Mouse (Mus musculus): ENCODE data around the gene Mtx1. TPM values are rescaled to one million over a fixed set of nuclear protein-coding genes. Genes with fewer than 3 reads are reported as not detected.
"Not testable (repeated sequence)": the region's sequence is repeated elsewhere in the genome, so short reads cannot be mapped to it uniquely, and the experiment has no call there.

Gene Mtx1
- total RNA-seq, 1 experiment from 2014 or later = 152 TPM

DNA sequence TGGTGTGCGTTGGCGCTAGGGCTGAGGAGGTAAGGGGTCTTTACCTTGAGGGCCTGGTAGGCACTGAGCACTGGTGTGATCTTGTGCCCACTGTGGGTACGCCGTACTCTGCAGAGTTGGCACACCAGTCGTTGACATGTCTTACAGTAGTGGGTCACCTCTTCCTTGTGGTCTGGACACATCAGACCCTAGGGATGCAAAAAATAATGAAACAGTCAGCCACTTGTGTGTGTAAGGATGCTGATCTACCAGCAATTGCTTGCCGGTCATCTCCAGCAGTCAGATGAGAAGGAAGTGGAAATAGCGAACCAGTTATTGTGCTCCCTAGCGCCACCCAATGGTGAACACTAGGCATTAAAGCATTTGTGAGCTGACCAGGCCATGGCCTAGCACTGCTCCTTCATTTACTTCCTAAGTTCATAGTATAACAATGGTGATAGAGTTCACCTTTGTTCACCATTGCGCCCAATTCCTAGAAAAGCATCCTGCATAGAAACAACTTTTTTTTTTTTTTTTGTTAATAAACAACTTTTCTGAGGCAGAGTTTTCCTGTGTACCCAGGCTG lies 15.5 kb upstream of the Mtx1 start:
- DNase-seq = peak; percentile 82

DNA sequence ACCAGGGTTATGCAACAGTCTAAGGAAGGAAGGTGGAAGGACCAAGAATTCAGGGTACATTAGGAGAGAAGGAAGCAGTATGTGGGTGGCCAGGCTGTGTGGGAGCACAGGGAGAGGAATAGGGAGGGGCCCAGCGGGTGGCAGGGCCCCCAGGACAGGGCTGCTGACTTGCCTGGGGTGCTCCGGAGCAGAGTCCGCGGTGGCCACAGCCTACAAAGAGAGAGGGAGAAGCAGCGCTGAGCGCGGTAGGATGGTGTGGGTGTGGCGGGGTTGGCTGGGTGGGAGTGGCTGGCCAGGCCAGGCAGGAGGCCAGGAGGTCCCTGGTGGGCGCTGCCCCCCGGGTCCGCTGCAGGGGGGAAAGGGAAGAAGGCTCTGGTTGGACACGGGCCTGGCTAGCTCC lies 11.6 kb upstream of the Mtx1 start:
- DNase-seq = no peak

DNA sequence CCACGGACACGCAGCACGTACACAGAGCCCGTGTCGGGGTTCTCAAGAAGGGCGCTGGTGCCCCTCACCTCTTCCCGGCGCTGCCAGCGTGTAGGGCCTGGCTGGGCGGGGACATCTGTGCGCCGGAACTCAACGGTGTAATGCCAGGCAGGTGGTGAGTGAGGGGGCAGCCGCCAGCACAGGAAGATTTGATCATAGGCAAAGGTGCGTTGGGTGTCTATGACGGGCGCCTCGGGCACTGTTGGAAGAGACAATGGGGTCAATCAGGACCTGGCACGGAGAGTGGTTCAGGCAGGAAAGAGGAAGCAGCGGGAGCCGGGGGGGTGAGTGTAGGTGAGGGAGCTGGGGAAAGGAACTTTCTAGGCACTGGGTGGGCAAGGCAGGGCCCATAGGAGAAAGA lies 10.8 kb upstream of the Mtx1 start:
- DNase-seq = no peak

DNA sequence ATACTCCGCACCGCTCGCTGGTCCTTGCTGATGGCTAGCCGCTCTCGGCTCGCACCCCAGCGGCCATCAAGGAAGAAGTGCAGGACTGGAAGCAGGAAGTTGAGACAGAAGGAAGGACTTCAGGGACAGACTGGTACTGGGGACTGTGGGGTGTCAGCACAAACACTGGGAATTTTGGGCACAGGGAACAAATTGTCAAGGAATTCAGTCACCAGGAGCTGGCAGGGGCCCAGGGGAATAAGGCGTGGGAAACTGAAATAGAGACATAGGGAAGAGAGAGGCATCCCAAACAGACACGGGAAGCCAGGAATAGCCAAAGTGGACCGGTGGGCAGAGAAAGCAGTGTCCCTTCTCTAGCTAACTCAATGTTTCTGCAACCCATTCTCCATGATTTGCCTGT lies 9.6 kb upstream of the Mtx1 start:
- DNase-seq = no peak

DNA sequence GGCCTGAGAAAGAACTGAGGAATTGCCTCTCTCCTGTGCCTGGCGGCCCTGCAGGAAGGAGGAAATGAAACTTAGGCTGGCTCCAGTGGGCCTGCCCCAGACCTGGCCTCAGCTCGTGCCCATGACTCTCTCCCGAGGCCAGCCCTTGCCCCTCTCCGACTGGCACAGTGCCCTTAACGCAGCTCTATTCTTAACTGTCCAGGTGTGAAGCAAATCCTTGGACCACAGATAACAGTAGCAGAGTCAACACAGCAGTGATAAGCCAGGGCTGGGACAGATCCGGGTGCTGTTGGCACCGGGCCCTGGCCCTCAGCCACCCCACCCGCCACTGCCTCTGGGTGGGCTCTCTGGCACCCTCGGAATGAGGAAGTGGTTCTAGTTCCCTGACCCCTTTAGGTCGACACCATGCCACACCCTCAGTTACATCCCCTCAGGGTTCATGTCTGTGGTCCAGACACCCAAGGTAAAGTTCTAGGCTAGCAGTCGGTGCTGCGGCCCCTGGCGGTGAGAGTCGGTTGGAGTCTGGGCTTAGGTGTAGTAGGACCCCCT lies 6.7 kb upstream of the Mtx1 start:
- no peak for DNase-seq

DNA sequence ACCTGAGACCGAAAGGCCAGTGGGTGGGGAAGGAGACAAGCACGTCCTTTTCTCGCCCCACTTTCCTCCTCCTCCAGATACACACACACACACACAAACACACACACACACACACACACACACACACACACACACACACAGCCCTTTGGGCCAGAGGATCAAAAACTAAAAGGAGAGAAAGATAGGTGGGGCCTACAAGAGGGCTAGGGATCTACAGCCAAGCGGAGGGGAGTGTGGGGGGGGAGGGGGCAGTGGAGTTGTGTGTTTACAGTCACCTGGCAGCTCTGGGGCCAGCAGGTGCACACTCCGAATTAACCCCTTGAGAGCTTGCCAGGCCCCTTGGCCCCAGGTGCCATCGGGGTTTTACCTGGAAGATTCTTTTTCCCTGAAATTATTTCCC lies 5.7 kb upstream of the Mtx1 start:
- no peak for DNase-seq

DNA sequence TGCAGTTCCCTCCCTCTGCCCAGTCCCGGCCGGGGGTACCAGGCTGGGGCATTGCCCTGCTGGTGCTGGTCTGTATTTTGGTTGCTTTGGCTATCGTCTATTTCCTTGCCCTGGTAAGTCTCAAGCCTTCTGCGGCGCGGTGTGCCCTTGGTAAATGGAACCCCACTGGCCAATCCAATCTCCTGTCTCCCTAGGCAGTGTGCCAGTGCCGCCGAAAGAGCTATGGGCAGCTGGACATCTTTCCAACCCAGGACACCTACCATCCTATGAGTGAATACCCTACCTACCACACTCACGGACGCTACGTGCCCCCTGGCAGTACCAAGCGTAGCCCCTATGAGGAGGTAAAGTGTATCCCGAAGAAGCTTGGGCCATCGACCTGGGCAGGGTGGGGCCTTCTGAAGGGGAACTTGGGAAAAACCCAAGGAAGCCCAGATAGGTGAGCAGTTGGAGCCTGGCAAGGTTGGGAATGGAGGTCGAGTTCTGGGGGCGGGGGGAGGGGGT lies 4.9 kb upstream of the Mtx1 start:
- DNase-seq = no peak

DNA sequence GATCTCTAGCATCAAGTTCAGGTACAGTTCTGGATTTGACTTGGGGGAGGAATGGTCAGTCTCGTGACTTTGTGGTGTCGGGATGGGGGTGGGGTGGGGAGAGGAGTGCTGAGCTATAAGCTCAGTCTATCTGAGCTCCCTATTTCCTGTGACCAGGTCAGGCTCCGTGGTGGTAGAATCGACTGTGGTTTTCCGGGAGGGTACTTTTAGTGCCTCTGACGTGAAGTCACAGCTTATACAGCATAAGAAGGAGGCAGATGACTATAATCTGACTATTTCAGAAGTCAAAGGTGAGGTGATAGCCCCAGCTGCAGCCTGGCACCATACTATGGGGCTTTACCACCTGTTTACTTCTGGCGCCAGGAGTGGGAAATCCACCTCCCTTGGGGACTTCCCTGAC lies 4.5 kb upstream of the Mtx1 start:
- no peak for DNase-seq

DNA sequence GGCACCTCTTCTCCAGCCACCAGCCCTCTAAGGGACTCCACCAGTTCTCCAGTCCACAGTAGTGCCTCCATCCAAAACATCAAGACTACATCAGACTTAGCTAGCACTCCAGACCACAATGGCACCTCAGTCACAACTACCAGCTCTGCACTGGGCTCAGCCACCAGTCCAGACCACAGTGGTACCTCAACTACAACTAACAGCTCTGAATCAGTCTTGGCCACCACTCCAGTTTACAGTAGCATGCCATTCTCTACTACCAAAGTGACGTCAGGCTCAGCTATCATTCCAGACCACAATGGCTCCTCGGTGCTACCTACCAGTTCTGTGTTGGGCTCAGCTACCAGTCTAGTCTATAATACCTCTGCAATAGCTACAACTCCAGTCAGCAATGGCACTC lies 3.7 kb upstream of the Mtx1 start:
- DNase-seq = no peak

DNA sequence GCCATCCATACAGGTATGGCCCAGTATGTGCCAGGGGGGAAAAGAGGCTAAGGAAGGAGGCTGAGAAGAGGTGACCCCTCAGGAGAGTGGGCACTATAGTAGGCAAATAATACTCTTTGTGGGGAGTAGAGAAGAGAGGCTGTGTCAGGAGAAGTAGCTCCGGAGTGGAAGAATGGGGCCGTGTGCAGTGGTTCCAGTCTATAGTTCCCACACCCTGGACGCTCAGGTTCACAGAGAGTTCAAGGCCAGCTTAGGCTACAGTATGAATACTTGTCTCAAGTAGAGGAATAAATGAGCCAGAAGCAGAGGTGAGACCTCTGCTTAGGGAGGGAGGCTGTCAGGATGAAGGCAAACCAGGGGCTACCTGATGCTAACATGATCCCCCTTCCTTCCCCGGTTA lies 2.4 kb upstream of the Mtx1 start:
- DNase-seq = no peak

DNA sequence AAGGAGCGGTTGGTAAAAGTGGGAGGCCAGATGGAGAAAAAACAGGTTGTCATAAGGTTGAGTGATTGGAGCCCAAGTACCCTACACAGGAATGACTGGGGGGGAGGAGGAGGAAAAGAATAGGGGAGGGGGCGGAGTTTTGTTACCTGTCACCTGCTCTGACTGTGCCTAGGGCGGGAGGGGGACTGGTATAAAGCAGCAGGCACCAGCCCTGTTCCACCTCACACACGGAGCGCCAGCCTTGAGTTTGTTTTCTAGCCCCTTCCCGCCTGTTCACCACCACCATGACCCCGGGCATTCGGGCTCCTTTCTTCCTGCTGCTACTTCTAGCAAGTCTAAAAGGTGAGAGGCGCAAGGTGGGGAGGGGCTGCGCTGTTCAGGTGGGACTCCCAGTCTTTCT lies 1.9 kb upstream of the Mtx1 start, which contains the start of gene Muc1:
Gene Muc1 (plus strand): TSS at position 222 of the 400 bp plus-strand sequence.
- DNase-seq = no peak

DNA sequence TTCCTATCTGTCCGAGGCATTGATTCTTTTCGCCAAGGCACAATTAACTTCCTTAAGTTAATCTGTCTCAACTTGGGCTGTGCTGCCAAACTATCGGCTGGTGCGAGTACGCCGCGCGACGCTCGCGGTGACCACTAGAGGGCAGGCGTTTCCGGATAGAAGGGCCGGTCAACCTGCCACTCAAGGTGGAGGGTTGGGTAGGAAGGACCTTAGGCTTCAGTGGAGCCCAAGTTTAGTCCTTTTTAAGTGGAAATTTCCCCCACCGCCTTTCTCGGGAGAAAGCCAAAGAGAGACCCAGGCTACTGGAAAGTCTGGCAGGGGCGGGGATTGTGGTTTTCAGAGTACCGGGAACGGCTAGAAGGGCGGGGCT lies 1.3 kb upstream of the Mtx1 start:
- peak; percentile 92 for DNase-seq

DNA sequence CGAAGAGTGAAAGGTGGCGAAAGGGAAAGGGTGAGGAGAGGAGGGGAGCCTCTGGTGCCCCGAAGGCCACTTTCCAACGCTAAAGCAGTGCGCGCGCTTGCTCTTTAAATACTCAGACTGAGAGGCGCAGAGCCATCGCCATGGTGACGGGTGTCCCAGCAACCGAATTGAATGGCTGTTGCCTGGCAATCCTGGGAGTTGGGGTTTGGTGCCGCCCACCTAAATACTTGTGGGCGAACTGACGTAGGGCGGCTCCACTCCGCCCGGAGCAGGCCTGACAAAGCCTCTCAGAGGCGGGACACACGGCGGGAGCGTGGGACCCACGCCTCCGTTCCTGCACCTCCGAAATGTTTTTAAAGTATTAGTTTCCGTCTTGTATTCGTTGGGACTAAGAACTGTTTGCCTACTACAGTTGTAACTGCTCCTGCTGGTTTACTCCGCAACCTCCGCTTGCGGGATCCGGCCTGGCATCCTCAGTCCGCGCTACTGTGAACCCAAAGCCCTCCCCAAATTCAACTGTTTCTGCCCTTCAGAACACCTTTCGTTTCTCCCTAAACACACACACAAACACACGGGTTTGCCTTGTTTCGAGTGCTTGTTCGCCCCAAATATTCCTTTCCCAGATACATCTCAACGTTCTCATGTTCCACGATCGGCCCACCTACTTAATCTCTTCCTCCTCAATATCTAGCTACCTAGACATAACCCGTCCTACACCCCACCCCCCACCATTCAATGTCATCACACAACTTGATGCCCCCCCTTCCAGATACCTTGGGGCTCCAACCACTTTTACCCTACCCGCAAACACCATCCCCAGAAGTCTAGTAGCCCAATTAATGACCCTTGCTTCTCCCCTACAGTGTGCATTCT lies 655 bp upstream of the Mtx1 start:
- peak; percentile 94 for DNase-seq

DNA sequence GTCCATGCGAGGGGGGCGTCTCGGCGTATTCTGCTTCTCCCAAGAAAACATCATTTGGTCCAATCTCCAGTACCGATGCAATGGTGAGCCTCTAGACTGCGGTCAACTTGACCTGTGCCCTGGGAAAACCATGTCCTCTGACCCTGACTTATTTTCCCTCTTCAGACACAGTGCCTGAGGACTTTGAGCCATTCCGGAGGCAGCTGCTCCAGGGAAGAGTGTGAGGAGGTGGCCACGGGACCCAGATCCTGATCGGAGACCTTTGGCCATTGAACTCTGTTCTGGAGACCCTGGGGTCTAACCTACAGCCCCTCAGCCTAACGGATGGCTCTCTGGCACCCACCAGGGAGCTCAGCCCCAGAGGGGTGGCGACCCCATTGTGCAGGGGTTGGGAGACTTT lies 527 bp downstream of the Mtx1 start:
- no peak for DNase-seq

DNA sequence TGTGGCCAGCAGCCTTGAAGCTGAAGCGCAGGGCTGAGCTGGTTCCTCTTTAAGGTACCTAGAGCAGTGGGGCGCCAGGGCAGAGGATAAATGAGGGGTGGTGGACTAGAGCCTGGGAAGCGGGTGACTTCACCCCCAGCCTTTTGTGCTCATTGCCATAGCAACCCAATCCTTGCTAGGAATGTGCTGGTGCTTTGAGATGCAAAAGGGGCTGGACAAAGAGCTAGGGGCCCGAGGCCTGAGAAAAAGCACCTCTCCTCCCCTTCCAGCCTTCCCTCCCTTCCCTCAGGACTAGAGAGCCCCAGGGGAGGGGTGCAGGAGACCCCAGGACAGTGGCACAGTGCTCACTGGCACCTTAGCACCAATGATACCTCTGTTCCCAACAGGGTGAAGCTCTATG lies 970 bp downstream of the Mtx1 start:
- DNase-seq = no peak

DNA sequence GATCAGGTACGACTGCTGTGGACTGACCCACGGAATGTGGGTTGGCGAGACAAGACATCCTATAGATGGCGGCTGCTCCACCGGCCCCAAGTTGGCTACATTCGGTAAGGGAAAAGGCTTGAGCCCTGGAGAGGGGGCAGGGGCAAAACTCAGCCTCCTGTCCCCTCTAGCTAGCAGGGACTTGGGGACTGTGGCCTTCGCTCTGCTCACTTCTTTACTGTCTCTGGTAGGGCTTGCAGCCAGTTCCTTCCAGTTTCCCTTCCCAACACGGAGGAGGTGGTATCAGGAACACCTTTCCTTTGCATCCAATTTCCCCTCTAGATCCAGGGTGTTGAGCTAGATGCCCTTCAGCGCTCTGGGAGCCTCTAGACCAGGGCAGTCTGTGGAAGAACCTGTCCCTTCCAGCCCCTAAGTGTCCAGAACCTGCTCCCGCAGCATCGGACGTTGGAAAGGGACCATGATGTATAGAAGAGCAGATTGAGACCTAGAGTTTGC lies 1.5 kb downstream of the Mtx1 start:
- DNase-seq = no peak

DNA sequence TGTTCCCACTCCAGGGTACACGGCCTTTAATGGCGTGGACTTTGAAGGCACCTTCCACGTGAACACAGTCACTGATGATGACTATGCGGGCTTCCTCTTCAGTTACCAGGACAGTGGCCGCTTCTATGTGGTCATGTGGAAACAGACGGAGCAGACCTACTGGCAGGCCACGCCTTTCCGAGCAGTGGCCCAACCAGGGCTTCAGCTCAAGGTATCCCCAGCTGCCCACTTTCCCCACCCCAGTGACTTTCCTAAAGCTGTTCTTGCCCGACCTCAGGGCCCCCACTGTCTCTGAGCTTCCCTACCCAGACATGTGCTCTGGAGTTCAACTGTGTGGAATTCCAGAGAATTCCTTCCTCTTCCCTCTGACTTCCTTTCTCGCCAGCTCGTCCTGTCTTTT lies 2.1 kb downstream of the Mtx1 start:
- DNase-seq = no peak

DNA sequence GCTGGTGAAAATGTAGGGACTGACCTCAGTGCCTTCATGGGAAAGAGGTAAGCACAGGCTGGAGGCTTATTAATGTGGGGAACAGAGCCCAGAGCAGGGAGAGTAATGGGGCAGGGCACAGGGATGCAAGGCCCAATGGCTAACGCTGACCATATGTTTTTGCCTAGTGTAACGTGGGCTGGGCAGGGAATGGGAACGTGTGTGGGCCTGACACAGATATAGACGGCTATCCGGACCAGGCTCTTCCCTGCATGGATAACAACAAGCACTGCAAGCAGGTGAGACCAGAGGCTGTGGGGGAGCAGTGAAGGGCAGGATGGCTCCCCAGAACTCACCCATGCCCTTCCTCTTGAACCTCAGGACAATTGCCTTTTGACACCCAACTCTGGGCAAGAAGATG lies 5.7 kb downstream of the Mtx1 start:
- no peak for DNase-seq

DNA sequence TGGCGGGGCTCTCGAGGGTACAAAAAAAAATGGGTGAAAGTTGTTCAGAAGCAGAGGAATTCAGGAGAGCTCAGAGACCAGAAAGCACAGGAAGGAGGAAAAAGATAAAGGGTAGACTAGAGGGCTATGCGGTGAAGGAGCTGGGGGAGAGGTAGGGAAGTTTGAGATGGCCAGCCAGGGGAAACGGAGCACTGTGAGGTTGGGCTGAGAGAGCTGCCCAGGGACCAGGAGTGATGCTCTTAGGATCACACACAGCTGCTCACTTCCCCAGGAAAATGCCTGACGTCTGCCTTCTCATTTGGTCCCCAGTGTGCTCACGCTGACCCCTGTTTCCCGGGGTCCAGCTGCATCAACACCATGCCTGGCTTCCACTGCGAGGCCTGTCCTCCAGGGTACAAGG lies 7.3 kb downstream of the Mtx1 start:
- no peak for DNase-seq

DNA sequence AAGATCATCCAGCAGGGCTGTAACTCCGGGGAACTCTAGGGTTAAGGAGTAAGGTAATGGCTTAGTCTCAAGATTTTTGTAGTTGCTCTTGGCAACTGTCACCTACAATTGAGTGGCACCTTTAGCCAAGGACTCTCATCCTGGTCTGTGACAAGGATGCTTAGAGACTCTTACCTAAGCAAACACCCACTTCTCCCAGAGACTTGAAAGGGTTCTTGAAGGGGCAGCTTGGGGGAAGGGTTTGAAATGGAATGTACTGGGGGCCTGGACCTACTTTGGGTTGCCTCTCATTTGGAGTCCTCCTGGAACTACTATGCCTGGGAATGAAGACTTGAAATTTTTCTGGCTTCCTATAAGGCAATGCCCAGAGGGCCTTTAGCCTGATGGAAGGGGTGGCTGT lies 8.6 kb downstream of the Mtx1 start:
- no peak for DNase-seq

DNA sequence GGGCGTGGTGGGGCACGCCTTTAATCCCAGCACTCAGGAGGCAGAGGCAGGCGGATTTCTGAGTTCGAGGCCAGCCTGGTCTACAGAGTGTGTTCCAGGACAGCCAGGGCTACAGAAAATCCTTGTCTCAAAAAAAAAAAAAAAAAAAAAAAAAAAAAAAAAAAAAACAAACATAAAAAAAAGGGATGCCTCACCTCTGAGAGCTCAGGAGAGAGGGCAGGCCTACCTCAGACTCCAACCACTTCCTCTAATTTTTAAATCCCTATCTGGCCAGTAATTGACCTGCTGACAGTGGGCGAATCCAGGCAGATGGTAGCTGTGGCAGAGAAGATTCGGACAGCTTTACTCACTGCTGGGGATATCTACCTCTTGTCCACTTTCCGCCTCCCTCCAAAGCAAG lies 10.5 kb downstream of the Mtx1 start:
- not testable (repeated sequence) for DNase-seq

DNA sequence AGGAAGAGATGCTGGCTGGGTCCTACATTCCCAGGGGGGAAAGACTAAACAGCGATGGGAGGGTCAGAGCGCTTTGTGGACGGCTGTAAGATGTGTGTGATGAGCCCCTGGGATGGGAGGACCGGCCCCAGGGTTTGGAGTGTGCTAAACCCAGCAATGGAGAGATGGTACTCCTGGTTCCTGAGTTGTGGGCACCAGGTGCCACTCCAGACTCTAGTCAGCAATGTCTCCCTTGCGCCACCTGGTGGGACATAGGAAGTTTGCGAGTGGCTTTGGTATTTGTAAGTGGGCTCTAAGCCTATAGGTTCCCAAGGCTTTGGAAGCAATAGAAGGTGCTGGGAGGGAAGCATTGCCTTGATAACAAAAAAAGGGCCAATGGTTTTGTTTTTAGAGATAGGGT lies 11.0 kb downstream of the Mtx1 start:
- peak; percentile 87 for DNase-seq

DNA sequence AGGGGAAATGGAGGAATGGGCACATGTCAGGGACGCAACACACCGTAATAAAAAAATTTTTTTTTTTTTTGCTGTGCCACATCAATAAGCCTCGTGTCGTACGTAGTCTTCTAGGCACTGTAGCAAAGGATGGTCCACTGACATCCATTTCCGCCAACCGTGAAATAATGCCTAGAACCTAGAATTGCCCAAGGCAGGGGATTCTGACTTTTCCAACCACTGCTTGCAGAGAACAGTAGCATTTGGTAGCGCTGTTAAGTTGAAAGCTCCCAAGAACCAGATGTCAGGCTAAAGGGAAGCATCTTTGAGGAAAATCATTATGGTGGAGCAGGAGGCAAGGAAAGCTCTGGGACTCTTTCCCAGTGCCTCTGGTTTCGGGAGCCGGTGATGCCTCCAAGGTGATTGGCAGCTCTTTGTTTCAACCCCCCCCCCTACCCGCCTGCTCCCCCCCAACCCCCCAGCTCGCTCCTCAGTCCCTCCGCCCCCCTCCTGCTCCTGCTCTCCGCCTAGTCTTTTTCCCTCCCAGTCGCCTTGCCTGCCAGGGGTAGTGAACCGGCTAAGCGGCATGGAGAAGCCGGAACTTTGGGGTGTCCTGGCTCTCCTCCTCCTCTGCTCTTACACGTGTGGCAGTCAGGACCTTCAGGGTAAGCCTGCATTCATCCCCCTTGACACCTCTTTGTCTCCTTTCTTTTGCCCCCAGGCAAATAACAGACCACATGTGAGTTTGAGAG lies 12.0 kb downstream of the Mtx1 start, which contains the start of gene Thbs3:
Gene Thbs3 (plus strand): TSS at position 500 of the 731 bp plus-strand sequence.
- DNase-seq = no peak
